Mouse (Mus musculus): ENCODE results near the gene Ly86.

Ly86 gene

GRCm38 (mm10) chr13:37433730-37434129 is 88.7 kb downstream of the Ly86 start:
- no peak for DNase-seq

- DNase-seq: peak; percentile 25
Measured at GRCm38 (mm10) chr13:37434137-37434772, 89.2 kb downstream of the Ly86 start.

DNA sequence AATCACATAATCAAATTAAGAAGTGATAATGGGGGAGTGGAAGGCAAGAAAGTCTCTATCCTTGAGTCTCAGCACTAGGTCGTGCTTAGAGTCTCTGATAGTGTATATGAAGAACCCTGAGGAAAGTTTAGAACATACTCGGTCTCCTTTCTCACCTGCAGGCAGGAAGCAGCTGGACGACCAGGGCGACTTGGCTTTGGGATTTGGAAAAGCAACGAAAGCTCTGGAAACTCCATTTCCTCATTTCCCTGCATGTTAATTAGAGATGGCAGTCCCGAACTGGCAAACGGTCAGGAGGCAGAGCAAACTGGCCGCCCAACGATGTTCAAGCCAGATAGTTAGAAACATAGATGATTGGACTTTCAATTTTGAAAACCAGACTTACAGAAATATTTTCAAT is 89.8 kb downstream of the Ly86 start:
- DNase-seq: no peak

- no peak for DNase-seq
Measured at GRCm38 (mm10) chr13:37436267-37437013, 91.4 kb downstream of the Ly86 start.

DNA sequence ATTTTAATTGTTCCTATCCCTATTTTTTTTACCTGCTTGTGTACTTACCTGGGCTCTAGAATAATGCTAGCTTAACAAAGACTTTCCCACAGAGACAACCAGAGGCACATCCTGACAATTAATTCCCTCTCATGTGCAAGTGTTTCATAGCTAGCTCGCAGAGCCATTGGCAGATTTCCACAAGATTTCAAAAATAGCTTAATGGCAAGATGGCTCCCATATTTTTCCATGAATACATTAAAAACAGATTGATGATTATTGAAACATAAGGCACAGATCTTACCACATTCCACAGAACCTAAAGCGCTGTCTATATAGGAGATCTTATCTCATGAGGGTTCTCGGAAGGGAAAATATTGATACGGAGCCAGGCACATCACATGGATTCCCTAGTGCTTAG is 93.8 kb downstream of the Ly86 start:
- DNase-seq: no peak

GRCm38 (mm10) chr13:37439477-37439876 is 94.5 kb downstream of the Ly86 start:
- no peak for DNase-seq

GRCm38 (mm10) chr13:37439941-37440340 is 94.9 kb downstream of the Ly86 start:
- DNase-seq: no peak

DNA sequence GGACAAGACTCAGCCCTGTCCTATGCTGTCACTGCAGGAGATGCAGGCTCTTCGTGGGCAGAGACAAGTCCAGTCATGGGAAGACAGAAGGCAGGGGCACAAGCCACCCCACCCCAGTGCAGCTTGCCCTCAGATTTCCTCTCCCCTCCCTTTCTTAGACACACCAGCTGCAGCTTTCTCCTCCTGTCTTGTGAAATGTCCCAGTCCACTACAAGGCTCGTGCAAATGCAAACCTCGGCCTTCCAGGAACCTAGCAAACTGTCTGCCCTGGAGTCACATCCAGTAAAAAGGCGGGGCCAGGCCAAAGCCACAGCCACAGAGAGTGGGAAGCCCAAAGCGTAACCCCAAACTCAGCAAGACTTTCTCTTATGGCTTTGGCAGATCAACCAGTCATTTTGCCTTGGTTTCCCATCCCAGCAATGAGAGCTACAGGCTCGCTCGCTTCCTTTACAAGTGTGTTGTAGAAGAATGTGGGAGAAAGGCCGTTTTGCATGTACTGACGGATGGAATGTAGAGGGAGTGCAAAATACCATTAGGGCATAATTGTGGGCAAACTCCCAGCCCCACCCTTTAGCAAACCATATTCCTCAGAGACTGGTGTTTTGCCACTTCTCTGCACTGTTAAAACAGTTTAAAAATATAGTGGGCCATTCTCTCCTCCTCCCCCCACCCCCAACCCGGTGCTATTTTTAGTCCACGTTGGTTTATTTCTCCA is 95.7 kb downstream of the Ly86 start:
- no peak for DNase-seq

- no peak for DNase-seq
Measured at GRCm38 (mm10) chr13:37442058-37442457, 97.0 kb downstream of the Ly86 start.

DNA sequence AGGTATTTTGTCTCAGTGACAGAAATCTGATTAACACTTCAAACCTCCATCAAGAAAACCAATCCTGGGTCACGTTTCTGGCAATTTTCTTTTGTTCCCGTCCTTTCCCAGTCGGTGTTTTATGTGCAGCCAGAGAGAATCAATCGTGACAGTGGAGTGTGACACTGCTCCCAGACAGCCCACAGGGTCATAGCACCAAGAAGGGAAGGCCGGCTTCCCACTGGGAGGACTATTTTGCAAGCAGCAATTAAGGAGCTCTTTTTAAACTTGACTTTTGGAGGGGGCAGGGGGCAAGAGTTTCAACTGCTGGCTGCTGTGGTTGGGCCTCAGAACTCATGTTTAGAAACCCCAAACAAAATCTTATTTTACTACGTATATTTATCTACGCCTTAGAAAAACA is 97.5 kb downstream of the Ly86 start:
- DNase-seq: no peak

- DNase-seq: no peak
Measured at GRCm38 (mm10) chr13:37446699-37447258, 101.8 kb downstream of the Ly86 start.

- no peak for DNase-seq
Measured at GRCm38 (mm10) chr13:37451021-37451420, 106.0 kb downstream of the Ly86 start.

DNA sequence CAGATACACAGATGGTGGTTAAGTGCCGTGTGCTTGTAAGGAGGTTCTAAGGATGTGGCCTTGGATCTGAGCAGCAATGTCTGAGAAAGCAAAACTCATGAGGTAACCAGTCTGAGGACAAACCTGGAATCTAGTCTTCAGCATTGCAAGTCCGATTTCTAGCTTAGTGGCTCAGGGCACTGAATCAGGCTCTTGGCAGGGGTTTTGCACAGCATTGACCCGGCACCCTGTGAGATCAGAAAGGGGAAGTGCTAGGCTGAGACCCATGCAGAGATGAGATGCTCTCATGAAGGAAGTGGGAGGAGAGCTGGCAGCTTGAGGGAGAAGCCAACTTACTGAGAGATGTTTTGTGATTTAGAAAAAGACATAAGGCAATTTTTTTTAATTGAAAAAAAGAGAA is 106.5 kb downstream of the Ly86 start:
- DNase-seq: no peak

DNA sequence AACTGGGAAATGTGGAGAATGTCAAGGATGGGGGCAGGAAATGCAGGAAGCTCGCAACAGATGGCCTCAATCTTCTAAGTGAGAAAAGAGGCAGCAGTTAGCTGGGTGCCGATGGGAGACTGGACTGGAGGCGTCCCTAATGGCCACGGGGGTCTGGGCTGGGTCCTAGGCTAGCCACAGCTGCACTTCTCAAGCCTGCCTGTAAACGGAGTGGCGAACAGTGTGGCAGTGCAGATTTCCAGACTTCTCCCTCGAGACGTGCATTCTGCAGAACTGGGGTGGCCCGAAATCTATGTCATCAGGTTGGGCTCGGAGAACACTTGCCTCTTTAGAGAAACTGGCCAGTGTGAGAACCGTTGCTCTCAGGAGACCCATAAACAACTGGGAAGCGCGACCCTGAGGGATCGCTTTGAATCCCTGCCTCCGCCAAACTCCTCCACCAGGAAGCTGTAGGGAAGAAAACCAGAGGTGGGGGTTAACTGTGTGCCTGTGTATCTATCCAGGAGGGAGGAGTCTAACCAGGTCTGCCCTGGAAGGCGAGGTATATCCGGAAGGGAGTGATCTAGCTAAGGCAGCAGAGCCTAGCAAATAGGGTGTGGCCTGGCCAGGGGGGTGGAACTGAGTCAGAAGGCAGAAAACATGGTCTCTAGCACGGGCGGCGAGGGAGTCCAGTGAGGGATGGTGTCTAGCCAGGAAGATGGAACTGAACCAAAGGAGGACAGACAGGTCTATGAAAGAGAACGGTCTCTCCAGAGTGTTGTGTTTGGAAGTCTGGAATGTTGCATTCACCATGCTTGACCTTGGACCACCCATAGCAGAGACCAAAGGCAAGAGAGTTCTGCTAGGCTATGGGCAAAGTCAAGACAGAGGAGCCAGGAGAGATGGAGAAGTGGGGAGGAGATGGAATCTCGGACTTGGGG is 107.3 kb downstream of the Ly86 start:
- no peak for DNase-seq

- peak; percentile 58 for DNase-seq
Measured at GRCm38 (mm10) chr13:37453203-37453602, 108.2 kb downstream of the Ly86 start.

DNA sequence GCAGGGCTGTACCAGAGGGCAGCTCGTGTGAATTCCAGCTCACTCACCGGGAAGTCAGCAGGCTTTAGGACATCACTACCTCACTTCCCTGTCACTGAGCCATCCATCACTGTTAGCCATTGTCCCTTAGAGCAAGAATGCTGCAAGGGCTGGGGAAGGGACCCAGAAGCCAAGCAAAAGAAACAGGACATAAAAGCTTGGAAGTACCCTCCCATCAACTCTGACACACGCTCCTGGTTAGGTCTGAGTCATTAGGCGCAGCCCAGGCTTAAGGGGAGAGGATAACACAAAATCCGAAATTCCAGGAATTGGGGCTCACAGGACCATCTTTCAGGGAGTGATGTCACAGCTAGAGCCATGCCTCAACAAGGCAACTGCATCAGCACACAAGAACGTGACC is 109.3 kb downstream of the Ly86 start:
- no peak for DNase-seq

GRCm38 (mm10) chr13:37455561-37455960 is 110.6 kb downstream of the Ly86 start:
- DNase-seq: no peak

- DNase-seq: peak; percentile 50
Measured at GRCm38 (mm10) chr13:37457007-37457827, 112.2 kb downstream of the Ly86 start.

DNA sequence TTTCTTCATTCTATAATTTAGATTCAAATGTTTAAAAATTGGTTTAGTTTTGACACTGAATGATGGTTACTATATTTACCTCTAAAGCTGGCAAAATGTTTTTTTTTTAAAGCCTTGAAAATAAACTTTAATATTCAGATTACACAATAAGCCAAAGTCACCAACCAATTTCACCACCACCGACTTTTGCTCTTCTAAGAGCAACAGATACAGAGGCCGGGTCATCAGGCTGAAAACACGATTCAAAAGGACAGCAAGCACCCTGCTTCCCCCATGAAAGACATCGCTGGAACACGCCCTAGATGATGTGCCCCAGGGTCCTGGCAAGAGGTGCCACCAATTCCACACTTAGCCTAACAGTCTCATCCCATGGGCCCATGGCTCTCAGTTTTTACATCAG is 113.5 kb downstream of the Ly86 start:
- DNase-seq: no peak

DNA sequence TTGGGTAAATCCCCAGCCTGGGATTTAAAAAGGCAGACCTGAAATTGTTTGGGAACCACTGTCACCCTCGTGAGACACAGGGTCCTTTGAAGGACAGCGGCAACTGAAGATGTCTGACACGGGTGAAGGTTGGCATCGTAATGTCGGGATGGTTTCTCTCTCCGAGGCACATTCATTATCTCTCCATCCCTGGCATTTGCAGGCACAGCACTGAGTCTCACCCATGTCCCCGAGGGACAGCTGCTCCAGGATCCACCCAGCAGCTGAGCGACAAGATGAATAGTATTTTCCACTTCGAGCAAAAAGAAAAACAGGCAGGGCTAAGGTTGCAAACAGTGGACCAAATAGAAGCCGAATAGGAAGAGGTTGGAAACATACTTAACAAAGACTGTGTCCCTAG is 114.0 kb downstream of the Ly86 start:
- no peak for DNase-seq

Measured in cerebellum, adult 9-11 months (tissue).